Mouse (Mus musculus): ENCODE data around the gene Snai3. TPM values are rescaled to one million over a fixed set of nuclear protein-coding genes. Genes with fewer than 3 reads are reported as not detected.

The Snai3 gene
- total and polyA plus RNA-seq, 3 experiments: 0.06 TPM; not detected in 2

DNA sequence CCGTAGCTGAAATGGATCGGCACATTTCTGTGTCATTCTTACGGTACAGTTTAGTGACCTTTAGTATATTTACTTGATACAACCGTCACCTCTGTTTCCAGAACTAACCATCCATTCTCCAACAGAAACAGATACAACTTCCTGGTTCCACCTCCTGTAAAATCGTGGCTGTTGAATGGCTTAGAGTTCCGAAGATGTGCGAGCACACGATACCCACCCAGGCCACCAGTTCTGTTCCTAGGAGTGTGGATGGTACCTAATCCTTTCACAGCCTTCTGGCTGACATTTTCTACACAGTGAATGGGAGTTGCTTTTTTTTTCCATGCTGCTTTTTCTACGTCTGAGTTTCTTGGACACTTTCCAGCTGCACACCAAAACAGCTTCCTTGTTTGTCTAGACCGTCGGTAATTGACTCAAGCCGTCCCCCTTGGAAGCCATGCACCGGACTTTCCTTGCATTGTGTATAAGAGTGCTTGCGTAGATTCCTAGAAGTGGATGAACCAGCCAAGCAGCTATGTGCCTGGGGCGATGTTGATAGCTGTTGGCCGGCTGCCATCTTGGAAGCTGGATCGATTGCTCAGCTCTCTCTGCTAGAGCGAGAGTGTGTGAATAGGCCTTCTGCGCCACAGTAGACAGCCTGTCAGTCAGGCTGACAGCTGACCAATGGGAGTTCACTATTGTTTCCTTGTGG, 16.3 kb downstream of the Snai3 start:
- H3K79me2 ChIP-seq (ENCODE audit: control insufficient read depth, insufficient read depth, low read length, poor library complexity): 0 out of 2 replicates have a peak, but pooled peaks cover 3% of the 10 kb centered on the region
- peak; percentile 92 for DNase-seq (ENCODE audit: low read depth, low spot score)
- peak overlapping the region; percentile 74 for H3K27ac ChIP-seq (ENCODE audit: control insufficient read depth, low read depth, low read length)
- H3K36me3 ChIP-seq (ENCODE audit: control insufficient read depth in 1 of 2, insufficient read depth in 2 of 2, low read length in 2 of 2): no peaks in the 10 kb centered on the region
- H3K4me1 ChIP-seq (ENCODE audit: control insufficient read depth in 1 of 2, insufficient read depth in 2 of 2, low read length in 2 of 2): peaks cover 0 to 3% of the 10 kb centered on the region in 2 experiments; a peak in 1 of 4 replicates
- no peaks in the 10 kb centered on the region for H3K9me3 ChIP-seq (replicated peaks; ENCODE audit: insufficient read depth, low read length)
- TF ChIP-seq E2F4 (IDR thresholded peaks at IDR 0.05; ENCODE audit: borderline replicate concordance, low read depth, low read length): no peak
- no peak for TF ChIP-seq CHD2 (IDR thresholded peaks at IDR 0.05; ENCODE audit: low read length)
- 0 out of 2 replicates have a peak, but pooled peaks have one; percentile 24 for TF ChIP-seq ELF1 (IDR thresholded peaks at IDR 0.05; ENCODE audit: low read depth, low read length)
- peak; percentile 22; the same call in 1 of the 2 replicates for TF ChIP-seq RCOR1 (IDR thresholded peaks at IDR 0.05; ENCODE audit: low read depth, low read length)
- TF ChIP-seq SIN3A (IDR thresholded peaks at IDR 0.05; ENCODE audit: low read length): peak; percentile 83
- peak in 1 of 2 experiments; percentile 53; a peak in 3 of 4 replicates for TF ChIP-seq EP300 (IDR thresholded peaks at IDR 0.05; ENCODE audit: low read depth in 1 of 2, low read length in 2 of 2)
- TF ChIP-seq TAL1 (IDR thresholded peaks at IDR 0.05; ENCODE audit: low read length): peak; percentile 68
- peak; percentile 29; the same call in 1 of the 2 replicates for TF ChIP-seq ETS1 (IDR thresholded peaks at IDR 0.05; ENCODE audit: low read depth, low read length)
- 0 out of 2 replicates have a peak, but pooled peaks have one; percentile 47 for TF ChIP-seq MYC (IDR thresholded peaks at IDR 0.05; ENCODE audit: low read depth, low read length)
- TF ChIP-seq MYB (IDR thresholded peaks at IDR 0.05; ENCODE audit: low read depth, low read length): no peak
- peak; percentile 58; the same call in 1 of the 2 replicates for TF ChIP-seq MAX (IDR thresholded peaks at IDR 0.05; ENCODE audit: low read length)
- TF ChIP-seq TCF12 (IDR thresholded peaks at IDR 0.05; ENCODE audit: low read depth, low read length): 0 out of 2 replicates have a peak, but pooled peaks have one; percentile 26
- TF ChIP-seq HCFC1 (IDR thresholded peaks at IDR 0.05; ENCODE audit: low read depth, low read length): peak; percentile 71
- no peak; a peak in 1 of 4 replicates for TF ChIP-seq POLR2A (IDR thresholded peaks at IDR 0.05; ENCODE audit: control insufficient read depth in 1 of 2, insufficient read depth in 1 of 2, low read depth in 1 of 2, low read length in 2 of 2, poor library complexity in 1 of 2)
- 0 out of 2 replicates have a peak, but pooled peaks have one; percentile 25 for TF ChIP-seq TBP (IDR thresholded peaks at IDR 0.05; ENCODE audit: low read depth, low read length)
- no peak for TF ChIP-seq POLR2AphosphoS2 (IDR thresholded peaks at IDR 0.05; ENCODE audit: low read length)
- no peak for TF ChIP-seq USF1 (IDR thresholded peaks at IDR 0.05; ENCODE audit: low read depth, low read length)
- TF ChIP-seq MXI1 (IDR thresholded peaks at IDR 0.05; ENCODE audit: low read depth, low read length): peak; percentile 82
- TF ChIP-seq BHLHE40 (IDR thresholded peaks at IDR 0.05; ENCODE audit: borderline replicate concordance, low read depth, low read length): no peak
- TF ChIP-seq NELFE (IDR thresholded peaks at IDR 0.05; ENCODE audit: low read depth, low read length): no peak
- TF ChIP-seq ZNF384 (IDR thresholded peaks at IDR 0.05; ENCODE audit: low read depth, low read length): peak; percentile 71
- 0 out of 2 replicates have a peak, but pooled peaks have one; percentile 28 for TF ChIP-seq CHD1 (IDR thresholded peaks at IDR 0.05; ENCODE audit: low read depth, low read length)
- TF ChIP-seq KAT2A (conservative IDR thresholded peaks at IDR 0.05; ENCODE audit: low read depth, low read length): no peak
- TF ChIP-seq MAFK (IDR thresholded peaks at IDR 0.05; ENCODE audit: borderline replicate concordance, low read depth, low read length): no peak
- no peak for TF ChIP-seq UBTF (IDR thresholded peaks at IDR 0.05; ENCODE audit: borderline replicate concordance, insufficient read depth, low read depth, low read length)
- 0 out of 2 replicates have a peak, but pooled peaks have one; percentile 42 for TF ChIP-seq MAZ (IDR thresholded peaks at IDR 0.05; ENCODE audit: low read depth, low read length)
- TF ChIP-seq SMC3 (IDR thresholded peaks at IDR 0.05; ENCODE audit: low read depth, low read length): no peak; the same call in 1 of the 2 replicates
- TF ChIP-seq NRF1 (IDR thresholded peaks at IDR 0.05; ENCODE audit: insufficient read depth, low read depth, low read length, poor library complexity, severe bottlenecking): 0 out of 2 replicates have a peak, but pooled peaks have one; percentile 20
- H3K4me3 ChIP-seq (ENCODE audit: control insufficient read depth in 1 of 2, insufficient read depth in 1 of 2, low read depth in 2 of 2, low read length in 2 of 2): peak overlapping the region; percentile 75 to 76
- peak overlapping the region; percentile 76 for H3K9ac ChIP-seq (ENCODE audit: control insufficient read depth, low read depth, low read length, poor library complexity, severe bottlenecking)
- no peaks in the 10 kb centered on the region for H3K27me3 ChIP-seq (ENCODE audit: control insufficient read depth in 1 of 2, insufficient read depth in 2 of 2, low read length in 2 of 2)

All from MEL (cell line).